Mouse (Mus musculus) embryonic fibroblast, embryonic 13.5 days (primary cell): ENCODE measurements around the gene Elmo1. TPM values are rescaled to one million over a fixed set of nuclear protein-coding genes. Genes with fewer than 3 reads are reported as not detected.

Experiments used
- H3K27ac ChIP-seq: 2 replicates; pipeline ENCODE4 v1.5.1; 2012; ENCODE audit warnings: low read length, control low read depth, inconsistent platforms; ENCODE audit not compliant: insufficient read depth
- H3K4me1 ChIP-seq: 2 replicates; pipeline ENCODE4 v1.6.1; 2011; ENCODE audit warnings: low read length; ENCODE audit not compliant: control insufficient read depth, insufficient read depth
- H3K4me3 ChIP-seq: 2 replicates; pipeline ENCODE4 v1.5.1; 2011; ENCODE audit warnings: mild to moderate bottlenecking, control low read depth, low read length; ENCODE audit not compliant: insufficient read depth
- CTCF ChIP-seq: IDR thresholded peaks from 2 replicates; pipeline ENCODE4 v1.5.1; 2011; ENCODE audit warnings: mild to moderate bottlenecking, control low read depth, low read length, moderate library complexity, borderline replicate concordance; ENCODE audit not compliant: insufficient read depth
- POLR2A ChIP-seq: IDR thresholded peaks from 2 replicates; pipeline ENCODE4 v1.6.1; 2011; ENCODE audit warnings: low read depth, mild to moderate bottlenecking, control low read depth, low read length, moderate library complexity
- polyA plus RNA-seq: library from polyadenylated mRNA; stranded (reverse); fragments of >200 nt; gene quantifications from 2 replicates; pipeline ENCODE4 v1.2.4, GENCODE M21; 2011; ENCODE audit warnings: low read depth; ENCODE audit not compliant: missing spikeins, insufficient read length

The Elmo1 gene
- polyA plus RNA-seq, 1 experiment, result 4.8 TPM

DNA sequence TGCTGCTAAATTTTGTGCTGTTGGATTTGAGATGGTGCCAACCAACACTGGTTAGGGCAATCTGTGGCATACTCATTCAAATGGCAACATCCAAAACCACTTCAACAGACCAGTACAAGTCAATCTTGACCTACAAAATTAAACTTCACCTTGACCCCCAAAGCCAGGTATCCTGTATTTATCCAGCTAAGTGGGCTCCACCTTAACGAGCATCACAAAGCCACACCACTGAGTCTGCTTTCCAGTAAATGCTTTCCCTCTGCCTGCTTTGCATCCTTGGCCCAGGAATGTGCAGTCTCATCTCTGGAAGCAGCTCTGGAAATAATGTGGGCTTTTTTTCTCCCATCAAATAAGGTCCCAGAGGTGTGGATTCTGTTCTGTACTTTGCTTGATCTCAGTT is 349.1 kb downstream of the Elmo1 start:
- no peak for TF ChIP-seq POLR2A
- Histone ChIP-seq H3K27ac (no peak overlapping the region), H3K4me1 (peaks cover 4% of the 10 kb centered on the region; the same call in 1 of the 2 replicates), H3K4me3 (no peak overlapping the region)

DNA sequence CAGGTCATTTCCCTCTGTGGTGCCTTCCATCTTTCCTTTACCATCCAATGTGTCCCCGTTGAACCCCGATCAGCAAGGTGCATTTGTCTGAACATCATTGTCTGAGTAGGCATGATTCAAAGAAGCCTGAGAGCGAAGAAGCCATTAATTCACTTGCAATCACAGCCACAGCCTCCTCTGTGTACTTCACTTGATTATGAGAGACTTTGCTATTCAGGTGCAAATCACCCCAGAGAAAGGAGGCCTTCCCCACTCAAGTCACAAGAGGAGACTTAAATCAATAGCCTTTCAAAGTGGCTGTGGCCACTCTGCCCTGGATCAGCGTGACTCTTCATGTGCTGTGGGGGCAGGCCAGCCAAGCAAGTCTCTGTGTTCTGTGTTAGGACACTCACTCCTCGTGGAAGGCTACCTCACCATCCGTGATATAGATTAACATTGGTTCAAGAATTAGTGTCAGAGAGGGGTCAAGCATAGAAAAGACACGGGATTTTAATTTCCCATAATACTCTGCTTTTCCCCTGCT is 360.5 kb downstream of the Elmo1 start:
- TF ChIP-seq CTCF, result no peak
- no peak for TF ChIP-seq POLR2A
- Histone ChIP-seq H3K4me3 (no peak overlapping the region), H3K27ac (no peak overlapping the region), H3K4me1 (no peaks in the 10 kb centered on the region)

DNA sequence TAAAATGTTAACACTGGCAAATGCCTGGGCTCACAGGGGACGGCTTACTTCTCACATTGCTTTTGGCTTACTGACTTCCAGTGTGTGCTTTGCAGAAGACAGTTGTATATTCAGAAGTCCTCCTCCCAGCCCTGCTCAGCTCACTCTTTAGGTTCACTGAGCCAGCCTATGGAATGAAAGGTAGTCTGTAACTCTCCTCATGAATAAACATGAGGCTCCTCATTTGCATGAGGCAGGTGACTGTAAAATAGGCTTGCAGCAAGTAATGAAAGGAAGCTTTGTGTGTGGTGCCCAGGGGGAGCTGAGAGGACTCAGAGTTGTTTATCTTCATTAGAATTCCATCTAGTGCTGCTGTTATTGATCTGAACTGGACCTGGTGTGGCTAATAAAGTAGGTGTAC is 364.0 kb downstream of the Elmo1 start:
- H3K27ac ChIP-seq, result no peak overlapping the region
- no peak overlapping the region for H3K4me3 ChIP-seq
- no peaks in the 10 kb centered on the region for H3K4me1 ChIP-seq
- TF ChIP-seq CTCF (no peak), POLR2A (no peak)

DNA sequence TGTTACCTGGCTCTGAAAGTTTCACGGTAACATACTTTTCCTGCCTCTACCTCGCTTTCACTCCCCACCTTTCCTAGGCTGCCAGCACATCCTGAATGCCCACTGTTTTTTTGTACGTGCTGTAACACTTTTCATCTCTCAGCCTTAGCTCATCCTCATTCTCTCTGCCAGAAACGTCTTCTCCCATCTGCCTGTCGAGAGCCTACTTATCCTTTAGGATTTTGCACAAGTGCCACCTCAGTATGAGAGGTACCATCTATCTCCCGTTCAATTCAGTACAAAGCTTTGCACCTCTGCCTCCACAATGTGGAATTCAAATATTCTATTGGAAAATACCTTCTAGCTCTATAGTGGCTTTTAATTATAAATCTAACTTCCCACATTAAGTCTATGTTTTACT is 369.7 kb downstream of the Elmo1 start:
- no peaks in the 10 kb centered on the region for H3K4me1 ChIP-seq
- H3K27ac ChIP-seq, result no peak overlapping the region
- no peak overlapping the region for H3K4me3 ChIP-seq
- no peak for TF ChIP-seq POLR2A
- TF ChIP-seq CTCF, result no peak

DNA sequence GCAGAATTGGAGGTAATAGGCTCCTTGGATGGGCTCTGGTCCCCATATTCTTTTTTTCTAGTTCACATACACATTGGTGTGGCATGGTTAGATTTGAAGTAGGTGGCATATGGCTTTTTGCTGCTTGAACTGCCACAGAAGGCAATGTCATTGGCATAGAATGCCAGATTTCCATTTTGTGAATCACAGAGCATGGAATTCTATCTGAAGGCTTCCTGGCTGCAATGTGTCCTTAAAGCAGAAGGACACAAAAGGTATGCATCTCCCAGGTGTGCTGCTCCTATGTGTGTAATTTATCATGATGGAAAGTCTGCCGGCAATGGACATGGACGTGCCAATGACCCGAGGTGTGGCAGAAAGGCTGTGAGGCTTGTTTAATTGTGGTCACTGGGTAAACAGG is 371.2 kb downstream of the Elmo1 start:
- no peak overlapping the region for H3K4me3 ChIP-seq
- TF ChIP-seq CTCF (no peak), POLR2A (no peak)
- H3K4me1 ChIP-seq, result no peaks in the 10 kb centered on the region
- no peak overlapping the region for H3K27ac ChIP-seq

DNA sequence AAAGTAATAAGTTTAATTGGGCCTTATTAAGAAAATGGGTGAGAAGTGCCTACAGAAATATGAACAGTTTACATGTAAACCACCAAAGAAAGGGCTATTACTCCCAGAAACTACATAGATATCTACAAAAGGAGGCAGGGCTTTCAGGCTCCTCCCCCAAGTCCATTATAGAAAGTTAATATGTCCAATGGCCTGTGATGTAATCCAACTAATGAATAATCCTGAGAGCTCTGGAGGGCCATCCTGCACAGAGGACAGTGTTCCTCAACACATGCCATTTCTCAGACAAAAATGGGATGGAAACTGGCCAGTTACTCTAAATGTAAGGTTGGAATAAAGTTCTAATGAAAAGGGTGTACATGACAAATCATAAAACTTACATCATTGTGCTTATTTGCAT is 373.8 kb downstream of the Elmo1 start:
- Histone ChIP-seq H3K4me1 (peaks cover 1% of the 10 kb centered on the region; the same call in 1 of the 2 replicates), H3K27ac (no peak overlapping the region), H3K4me3 (no peak overlapping the region)
- TF ChIP-seq POLR2A, result no peak
- TF ChIP-seq CTCF, result no peak

DNA sequence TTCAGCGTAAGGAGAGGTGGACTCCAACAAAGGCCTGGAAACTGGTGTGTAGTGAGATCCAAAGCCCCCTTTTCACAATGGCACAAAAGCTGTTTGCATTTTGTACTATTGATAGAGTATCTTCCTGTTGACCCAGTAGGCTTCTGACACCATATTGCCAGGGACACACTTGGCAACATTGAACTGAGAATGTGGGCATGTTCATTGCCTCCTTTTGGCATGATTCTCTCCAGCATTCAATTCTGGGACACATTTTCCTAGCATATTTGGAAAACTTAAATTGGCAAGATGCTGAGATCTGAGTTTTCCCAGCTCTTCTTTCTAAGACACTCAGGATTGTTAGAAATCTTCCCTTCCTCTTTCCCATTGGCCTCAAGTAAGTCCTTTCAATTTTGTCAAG is 377.0 kb downstream of the Elmo1 start:
- TF ChIP-seq POLR2A (no peak), CTCF (no peak)
- H3K27ac ChIP-seq, result no peak overlapping the region
- H3K4me1 ChIP-seq, result peaks cover 3% of the 10 kb centered on the region; the same call in 1 of the 2 replicates
- H3K4me3 ChIP-seq, result no peak overlapping the region

DNA sequence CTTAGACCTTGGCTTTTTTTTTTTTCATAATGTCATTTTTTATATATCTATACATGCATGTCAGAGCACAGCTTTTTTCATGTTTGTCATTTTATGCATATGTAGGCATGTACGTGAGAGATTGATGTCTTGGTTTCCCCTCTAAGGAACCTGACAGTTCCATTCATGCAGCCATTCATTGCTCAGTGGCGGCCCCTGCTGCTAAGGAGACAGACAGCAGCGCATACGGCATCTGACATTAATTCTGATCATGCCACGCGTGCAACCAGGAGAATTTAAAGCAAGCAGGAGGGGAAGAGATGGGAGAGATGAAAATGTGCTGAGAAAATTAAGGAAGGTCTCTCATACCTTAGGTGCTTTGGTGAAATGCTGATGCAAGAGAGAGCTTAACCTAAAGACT is 381.3 kb downstream of the Elmo1 start:
- peak; percentile 69; the same call in 1 of the 2 replicates for TF ChIP-seq CTCF
- TF ChIP-seq POLR2A, result no peak
- Histone ChIP-seq H3K4me3 (no peak overlapping the region), H3K4me1 (peaks cover 3% of the 10 kb centered on the region; the same call in 1 of the 2 replicates), H3K27ac (no peak overlapping the region)

DNA sequence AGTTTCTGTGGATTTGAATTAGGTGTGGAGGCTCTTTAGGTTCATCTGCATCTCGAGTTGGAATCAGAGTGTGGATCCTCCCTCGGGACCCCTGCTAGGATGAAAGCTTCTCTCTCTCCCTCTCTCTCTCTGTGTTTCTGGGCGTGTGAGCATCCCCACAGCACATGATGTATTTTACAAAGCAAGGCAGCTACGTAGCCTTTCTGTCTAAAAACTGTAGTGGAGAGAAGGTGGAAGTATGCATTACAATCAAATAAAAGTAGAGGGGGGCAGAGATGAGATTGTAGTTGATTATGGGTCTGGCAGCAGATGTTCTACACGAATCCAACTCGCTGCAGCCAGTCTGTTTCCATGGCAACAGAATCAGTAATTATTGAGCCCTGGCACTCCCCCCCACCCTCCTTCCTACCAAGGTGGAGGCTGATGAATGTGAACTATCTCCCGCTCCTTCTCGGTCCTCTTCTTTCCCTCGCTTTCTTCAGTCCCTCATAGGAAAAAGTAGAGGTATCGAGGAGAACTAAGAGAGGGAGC is 382.0 kb downstream of the Elmo1 start:
- H3K27ac ChIP-seq, result no peak overlapping the region
- TF ChIP-seq POLR2A, result no peak
- TF ChIP-seq CTCF, result no peak
- peaks cover 3% of the 10 kb centered on the region; the same call in 1 of the 2 replicates for H3K4me1 ChIP-seq
- H3K4me3 ChIP-seq, result no peak overlapping the region

DNA sequence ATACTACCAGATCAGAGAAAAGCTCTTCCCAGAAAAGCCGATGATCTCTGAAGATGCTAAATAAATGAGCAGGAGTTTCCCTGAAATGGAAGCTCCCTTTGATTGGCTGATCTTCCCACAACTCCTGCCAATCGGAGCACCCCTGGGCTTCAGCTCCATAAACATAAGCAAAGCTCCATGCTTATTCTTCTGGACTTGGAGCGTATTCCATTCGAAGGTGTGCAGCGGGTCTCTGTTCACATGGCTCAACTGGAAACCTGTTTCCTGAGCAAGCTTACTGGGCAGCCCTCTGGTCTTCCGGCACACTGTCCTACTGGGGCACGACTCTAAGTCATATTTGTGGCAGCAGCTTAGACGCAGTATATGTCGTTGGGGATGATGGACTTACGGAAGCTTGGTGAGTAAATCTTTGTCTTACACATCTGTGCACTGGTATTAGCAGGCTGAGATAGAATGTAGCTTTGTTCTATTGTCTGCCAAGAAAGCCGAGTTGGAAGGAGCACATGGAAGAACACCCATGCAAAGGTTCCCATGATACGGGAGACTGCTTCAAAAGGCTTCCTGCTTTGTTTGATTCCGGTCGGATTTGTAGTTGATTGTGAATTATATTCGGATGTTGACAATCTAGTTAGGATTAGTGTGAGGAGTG is 382.6 kb downstream of the Elmo1 start:
- Histone ChIP-seq H3K4me3 (no peak overlapping the region), H3K4me1 (peaks cover 3% of the 10 kb centered on the region; the same call in 1 of the 2 replicates), H3K27ac (no peak overlapping the region)
- TF ChIP-seq CTCF, result no peak
- TF ChIP-seq POLR2A, result no peak
